In the genomic region with DNA sequence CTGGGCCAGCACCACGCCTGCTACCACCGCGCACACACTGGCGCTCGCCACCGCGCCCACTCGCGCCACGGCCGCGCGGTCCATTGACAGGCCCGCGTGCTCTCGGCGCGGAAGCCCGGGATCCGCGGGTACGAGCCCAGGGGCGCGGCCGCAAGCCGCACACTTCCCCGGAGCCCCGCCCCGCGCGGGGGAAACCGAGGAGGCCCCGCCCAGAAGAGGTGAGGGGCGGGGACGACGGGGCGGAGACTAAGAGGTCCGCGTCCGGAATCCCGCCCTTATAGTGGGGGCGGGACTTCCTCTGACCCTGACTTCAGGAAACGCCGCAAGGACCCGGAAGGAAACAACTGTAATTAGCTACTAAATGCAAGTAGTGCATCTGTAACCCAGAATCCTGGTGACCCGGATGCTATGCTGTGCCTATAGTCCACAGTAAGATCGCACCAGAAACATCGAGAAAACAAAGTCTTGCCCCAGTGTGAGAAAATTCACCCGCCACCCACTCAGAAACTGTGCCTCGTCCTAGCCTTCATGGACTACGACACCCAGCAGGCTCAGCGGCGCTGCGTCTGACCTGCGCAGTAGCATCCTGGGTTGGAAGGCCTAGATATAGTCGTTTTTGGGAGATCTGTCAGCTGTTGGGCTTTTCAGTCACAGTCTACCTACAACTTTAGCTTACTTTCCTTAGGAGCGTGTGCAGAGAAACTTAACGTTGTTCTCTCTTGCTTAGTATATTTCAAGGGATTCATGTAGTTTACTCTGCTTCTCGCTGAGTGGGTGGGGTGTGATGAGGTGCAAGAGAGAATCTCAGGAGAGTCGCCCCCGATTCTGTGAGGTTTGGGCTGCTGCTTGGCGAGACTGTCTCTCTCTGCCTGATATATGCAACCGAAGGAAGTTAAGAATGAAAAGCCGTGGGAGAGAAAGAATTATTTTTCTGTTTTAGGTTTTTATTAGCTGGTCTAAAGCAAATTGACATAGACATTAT, we compare ENCODE assay signal across 8 mouse cellular contexts. TPM values are rescaled to one million over a fixed set of nuclear protein-coding genes. Genes with fewer than 3 reads are reported as not detected.
DNase-seq lines count a peak whose midpoint lies in the region; ATAC-seq lines count a peak whose summit lies in the region.

A gene (minus strand): TSS at position 207 of the 982 bp plus-strand sequence.
A gene (plus strand): TSS at position 290 of the 982 bp plus-strand sequence.

- peak within 1 kb of the TSS; percentile 54 for H3K4me2 ChIP-seq in hindbrain, embryonic 12.5 days (replicated peaks)

- peak; percentile 99 for DNase-seq in NIH3T3 (ENCODE audit: low read depth)
- peak; percentile 97 to 98 for DNase-seq in cerebellum, postnatal 10 days
- DNase-seq in frontal cortex, postnatal 10 days (ENCODE audit: low spot score in 2 of 2): peak; percentile 91 to 92
- DNase-seq in layer of hippocampus, postnatal 14 days (ENCODE audit: low spot score in 2 of 2): peak; percentile 94 to 95
- DNase-seq in lung, postnatal 14 days: peak; percentile 94
- DNase-seq in retina, adult 2 months (ENCODE audit: low read depth, low spot score): peak; percentile 96
- DNase-seq in thymus, postnatal 36 days: peak; percentile 94 to 95

- no peaks in the 10 kb centered on the region for H3K27me3 ChIP-seq in hindbrain, embryonic 12.5 days

- peak within 1 kb of the TSS; percentile 79 for H3K27ac ChIP-seq in hindbrain, embryonic 12.5 days

- no peaks in the 10 kb centered on the region for H3K9me3 ChIP-seq in hindbrain, embryonic 12.5 days (replicated peaks)

- 3% methylated on average over 63 of the region's 64 CpGs for WGBS in hindbrain, embryonic 12.5 days

- H3K9ac ChIP-seq in hindbrain, embryonic 12.5 days: peak within 1 kb of the TSS; percentile 86

- H3K36me3 ChIP-seq in hindbrain, embryonic 12.5 days: no peaks in the 10 kb centered on the region

- peaks cover 9% of the 10 kb centered on the region; the same call in 1 of the 2 replicates for H3K4me1 ChIP-seq in hindbrain, embryonic 12.5 days

- peak; percentile 98 for ATAC-seq in hindbrain, embryonic 12.5 days (ENCODE audit: low FRiP score)

- H3K4me3 ChIP-seq in hindbrain, embryonic 12.5 days: peak within 1 kb of the TSS; percentile 67

RNA-seq across cellular contexts. Expression of the first gene that starts in this region (rescaled TPM):
- 102 and 106 TPM in 2 replicates for polyA plus RNA-seq in hindbrain, embryonic 12.5 days (2016; fragmentation: Nextera tagmentation; extraction: Ambion mirVana)
- 10 to 100 TPM; 43.0 to 43.5 TPM for total RNA-seq in layer of hippocampus, postnatal 14 days (2021)

RNA-seq across cellular contexts. Expression of the second gene that starts in this region (rescaled TPM):
- polyA plus RNA-seq in hindbrain, embryonic 12.5 days (2016; fragmentation: Nextera tagmentation; extraction: Ambion mirVana): 0.27 and 0.36 TPM in 2 replicates
- total RNA-seq in layer of hippocampus, postnatal 14 days (2021): under 1 TPM; 0.21 to 0.31 TPM

Comparison
In these comparisons a context has a peak if more than half of its experiments do, and no peak if none do; other contexts are left out.
1. Peak in every context shown above with its lines: DNase-seq, ATAC-seq, H3K4me3 ChIP-seq and H3K27ac ChIP-seq.